Mouse (Mus musculus): Measurements from ENCODE around the gene Ddx19a. TPM values are rescaled to one million over a fixed set of nuclear protein-coding genes. Genes with fewer than 3 reads are reported as not detected.
A peak's percentile ranks its signal among the peaks of the same experiment; 100 is the strongest.

The Ddx19a gene
- polyA plus RNA-seq, 1 experiment: 32.5 TPM

DNA sequence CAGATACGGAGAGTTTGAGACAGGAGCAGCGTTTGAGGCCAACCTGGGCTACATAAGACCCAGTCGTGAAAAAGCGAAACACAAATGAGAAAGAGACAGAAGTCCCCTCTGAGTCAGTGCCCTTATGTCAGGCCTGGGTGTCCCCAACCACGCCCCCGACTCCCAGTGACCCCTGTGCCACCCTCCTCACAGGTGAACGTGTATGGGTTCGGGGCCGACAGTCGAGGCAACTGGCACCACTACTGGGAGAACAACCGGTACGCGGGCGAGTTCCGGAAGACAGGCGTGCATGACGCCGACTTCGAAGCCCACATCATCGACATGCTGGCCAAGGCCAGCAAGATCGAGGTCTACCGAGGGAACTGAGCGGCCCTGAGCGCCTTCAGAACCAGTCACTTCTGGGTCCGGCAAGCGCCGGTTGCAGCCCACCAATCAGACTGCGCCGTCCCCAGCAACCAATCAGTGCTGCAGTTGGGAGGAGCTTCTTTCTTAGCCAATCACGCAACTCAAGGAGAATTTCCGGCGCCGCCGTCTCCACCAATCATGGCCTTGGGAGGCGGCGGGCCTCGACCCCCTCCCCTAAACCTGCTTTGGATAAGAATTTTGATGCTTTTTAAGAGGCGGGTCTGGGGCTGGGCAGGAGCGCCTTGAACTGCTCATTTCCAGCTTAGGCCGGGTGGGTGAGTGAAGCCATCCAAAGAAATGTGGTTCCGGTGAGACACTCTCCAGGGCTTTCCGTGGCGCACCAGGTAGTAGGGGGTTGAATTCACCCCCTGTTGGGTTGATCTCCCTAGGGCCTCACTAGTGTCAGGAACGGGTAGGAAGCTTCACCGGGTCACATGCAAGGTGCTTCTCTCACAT is 27.5 kb downstream of the Ddx19a start:
- H3K36me3 ChIP-seq (ENCODE audit: control insufficient read depth, insufficient read depth): peaks cover 56% of the 10 kb centered on the region
- no peaks in the 10 kb centered on the region for H3K27me3 ChIP-seq (ENCODE audit: control insufficient read depth, insufficient read depth, insufficient read length)
- TF ChIP-seq E2F4 (IDR thresholded peaks at IDR 0.05; ENCODE audit: insufficient read depth) (no peak), POLR2AphosphoS2 (IDR thresholded peaks at IDR 0.05; ENCODE audit: insufficient read length, low read depth) (peak; percentile 26), USF1 (IDR thresholded peaks at IDR 0.05; ENCODE audit: low read depth) (no peak)
- no peak overlapping the region for H3ac ChIP-seq (ENCODE audit: control insufficient read depth, insufficient read length)
- no peak overlapping the region for H3K4me2 ChIP-seq (ENCODE audit: low read depth)
- H3K79me2 ChIP-seq (ENCODE audit: control insufficient read depth, insufficient read depth): no peaks in the 10 kb centered on the region
- H3K4me3 ChIP-seq: no peak overlapping the region

DNA sequence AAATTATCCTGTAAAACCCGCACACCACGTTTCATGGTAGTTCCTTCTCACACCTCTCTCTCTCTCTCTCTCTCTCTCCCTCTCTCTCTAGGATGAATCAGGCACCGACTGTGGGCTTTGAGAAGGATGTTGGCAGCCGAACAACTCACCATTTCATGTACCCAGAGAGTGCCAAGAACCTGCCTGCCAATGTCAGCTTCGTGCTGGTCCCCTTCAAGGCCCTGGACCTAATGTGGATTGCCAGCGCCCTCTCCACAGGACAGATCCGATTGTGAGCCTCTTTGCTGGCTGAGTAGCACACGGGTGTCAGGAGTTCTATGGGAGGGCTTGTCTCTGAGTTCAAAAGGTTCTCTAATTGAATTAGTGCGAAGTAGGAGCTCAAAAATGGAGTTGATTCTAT is 30.3 kb downstream of the Ddx19a start:
- Histone ChIP-seq H3K27me3 (ENCODE audit: control insufficient read depth, insufficient read depth, insufficient read length) (no peaks in the 10 kb centered on the region), H3K79me2 (ENCODE audit: control insufficient read depth, insufficient read depth) (no peaks in the 10 kb centered on the region), H3K4me3 (no peak overlapping the region), H3K36me3 (ENCODE audit: control insufficient read depth, insufficient read depth) (peaks cover 62% of the 10 kb centered on the region), H3K4me2 (ENCODE audit: low read depth) (no peak overlapping the region), H3ac (ENCODE audit: control insufficient read depth, insufficient read length) (no peak overlapping the region)
- TF ChIP-seq MYOD1 (IDR thresholded peaks at IDR 0.05; ENCODE audit: control insufficient read depth in 1 of 3, insufficient read length in 2 of 3, low read depth in 2 of 3) (no peak), TCF3 (IDR thresholded peaks at IDR 0.05; ENCODE audit: insufficient read length, low read depth) (no peak), MAX (IDR thresholded peaks at IDR 0.05; ENCODE audit: low read depth) (no peak), USF1 (IDR thresholded peaks at IDR 0.05; ENCODE audit: low read depth) (no peak)

DNA sequence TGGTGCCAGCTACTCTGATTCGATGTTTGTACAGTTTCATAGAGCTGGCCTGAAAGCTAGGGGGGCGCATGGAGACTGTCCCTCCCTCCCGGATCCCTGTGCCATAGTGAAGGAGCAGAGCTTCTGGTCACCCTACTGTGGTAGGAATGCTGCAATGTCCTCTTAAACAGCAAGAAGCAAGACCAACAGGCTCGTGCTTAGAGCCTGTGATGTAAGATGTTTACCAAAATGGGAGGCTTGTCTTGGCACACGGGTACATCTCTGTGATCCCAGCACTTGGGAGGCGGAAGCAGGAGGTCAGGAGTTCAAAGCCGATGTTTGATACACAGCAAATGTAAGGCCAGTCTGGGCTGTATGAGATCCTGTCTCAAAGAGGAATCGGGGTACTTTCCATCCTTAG is 31.0 kb downstream of the Ddx19a start:
- no peak overlapping the region for H3K4me2 ChIP-seq (ENCODE audit: low read depth)
- peaks cover 55% of the 10 kb centered on the region for H3K36me3 ChIP-seq (ENCODE audit: control insufficient read depth, insufficient read depth)

DNA sequence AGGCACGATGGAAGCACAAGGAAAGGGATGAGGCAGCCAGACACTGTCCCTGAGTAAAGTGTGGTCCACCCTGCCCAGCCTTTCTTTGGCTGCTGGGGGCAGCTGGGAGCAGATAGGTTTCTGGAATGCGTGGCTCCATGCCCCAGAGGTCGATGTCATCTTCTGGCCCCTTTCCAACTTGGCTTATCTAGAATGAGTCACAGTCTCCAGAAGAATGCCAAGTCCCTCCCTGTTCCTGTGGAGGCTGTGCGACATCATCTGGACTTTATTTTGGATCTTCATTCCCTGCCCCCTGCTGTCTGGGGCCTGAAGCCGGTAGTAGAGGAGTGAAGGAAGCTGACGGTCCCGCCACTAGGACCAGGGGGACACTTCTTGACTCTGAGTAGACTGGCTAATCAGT is 32.0 kb downstream of the Ddx19a start:
- Histone ChIP-seq H3K36me3 (ENCODE audit: control insufficient read depth, insufficient read depth) (peaks cover 45% of the 10 kb centered on the region), H3K4me3 (no peak overlapping the region), H3K27me3 (ENCODE audit: control insufficient read depth, insufficient read depth, insufficient read length) (no peaks in the 10 kb centered on the region), H3K4me2 (ENCODE audit: low read depth) (peak overlapping the region; percentile 40), H3ac (ENCODE audit: control insufficient read depth, insufficient read length) (no peak overlapping the region), H3K79me2 (ENCODE audit: control insufficient read depth, insufficient read depth) (no peaks in the 10 kb centered on the region)
- peak; percentile 17 for TF ChIP-seq POLR2A (IDR thresholded peaks at IDR 0.05; ENCODE audit: insufficient read length, low read depth)
- peak in 1 of 3 experiments; percentile 42 for TF ChIP-seq MYOG (IDR thresholded peaks at IDR 0.05; ENCODE audit: control insufficient read depth in 1 of 3, insufficient read depth in 1 of 3, insufficient read length in 2 of 3, low read depth in 2 of 3)
- no peak for TF ChIP-seq TCF3 (IDR thresholded peaks at IDR 0.05; ENCODE audit: insufficient read length, low read depth)
- TF ChIP-seq POLR2AphosphoS2 (IDR thresholded peaks at IDR 0.05; ENCODE audit: insufficient read length, low read depth): no peak
- no peak for TF ChIP-seq SRF (IDR thresholded peaks at IDR 0.05; ENCODE audit: control insufficient read depth, insufficient read length, low read depth)

More for the DNA sequence above, 31.0 kb downstream of the Ddx19a start:
- H3K4me3 ChIP-seq: no peak overlapping the region
- TF ChIP-seq MYOG (IDR thresholded peaks at IDR 0.05; ENCODE audit: control insufficient read depth in 1 of 3, insufficient read depth in 1 of 3, insufficient read length in 2 of 3, low read depth in 2 of 3) (no peak), MYOD1 (IDR thresholded peaks at IDR 0.05; ENCODE audit: control insufficient read depth in 1 of 3, insufficient read length in 2 of 3, low read depth in 2 of 3) (no peak), SRF (IDR thresholded peaks at IDR 0.05; ENCODE audit: control insufficient read depth, insufficient read length, low read depth) (no peak), TCF3 (IDR thresholded peaks at IDR 0.05; ENCODE audit: insufficient read length, low read depth) (no peak), TCF12 (IDR thresholded peaks at IDR 0.05; ENCODE audit: insufficient read depth, poor library complexity, severe bottlenecking) (no peak), E2F4 (IDR thresholded peaks at IDR 0.05; ENCODE audit: insufficient read depth) (no peak), USF1 (IDR thresholded peaks at IDR 0.05; ENCODE audit: low read depth) (no peak), POLR2AphosphoS2 (IDR thresholded peaks at IDR 0.05; ENCODE audit: insufficient read length, low read depth) (no peak), REST (IDR thresholded peaks at IDR 0.05; ENCODE audit: insufficient read depth, insufficient read length) (no peak), MAX (IDR thresholded peaks at IDR 0.05; ENCODE audit: low read depth) (no peak), CEBPB (IDR thresholded peaks at IDR 0.05; ENCODE audit: insufficient read depth, poor library complexity, severe bottlenecking) (no peak), POLR2A (IDR thresholded peaks at IDR 0.05; ENCODE audit: insufficient read length, low read depth) (no peak)
- H3K27me3 ChIP-seq (ENCODE audit: control insufficient read depth, insufficient read depth, insufficient read length): no peaks in the 10 kb centered on the region
- H3K79me2 ChIP-seq (ENCODE audit: control insufficient read depth, insufficient read depth): no peaks in the 10 kb centered on the region
- no peak overlapping the region for H3ac ChIP-seq (ENCODE audit: control insufficient read depth, insufficient read length)

DNA sequence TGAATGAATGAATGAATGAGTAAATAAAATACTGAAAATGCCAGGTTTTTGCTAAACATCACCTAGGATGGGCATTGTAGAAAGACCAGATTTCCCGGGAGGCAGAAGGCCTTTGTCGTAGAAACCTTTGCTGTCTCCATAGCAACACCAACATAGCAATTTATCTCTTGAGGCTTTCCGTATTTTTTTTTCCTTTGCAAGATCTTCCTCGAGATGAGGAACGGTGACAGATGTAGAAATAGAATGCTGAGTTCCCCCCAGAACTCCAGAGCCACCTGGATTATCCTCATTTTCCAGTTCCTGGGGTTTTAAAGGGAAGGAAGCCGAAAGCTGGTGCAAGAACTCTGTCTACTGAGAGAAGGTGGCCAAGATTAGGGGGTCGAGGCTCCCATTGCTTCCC is 32.9 kb downstream of the Ddx19a start:
- Histone ChIP-seq H3K4me3 (no peak overlapping the region), H3K36me3 (ENCODE audit: control insufficient read depth, insufficient read depth) (peaks cover 45% of the 10 kb centered on the region), H3K79me2 (ENCODE audit: control insufficient read depth, insufficient read depth) (no peaks in the 10 kb centered on the region), H3ac (ENCODE audit: control insufficient read depth, insufficient read length) (no peak overlapping the region), H3K27me3 (ENCODE audit: control insufficient read depth, insufficient read depth, insufficient read length) (no peaks in the 10 kb centered on the region), H3K4me2 (ENCODE audit: low read depth) (no peak overlapping the region)
- TF ChIP-seq SRF (IDR thresholded peaks at IDR 0.05; ENCODE audit: control insufficient read depth, insufficient read length, low read depth) (no peak), MYOD1 (IDR thresholded peaks at IDR 0.05; ENCODE audit: control insufficient read depth in 1 of 3, insufficient read length in 2 of 3, low read depth in 2 of 3) (no peak), TCF3 (IDR thresholded peaks at IDR 0.05; ENCODE audit: insufficient read length, low read depth) (no peak), E2F4 (IDR thresholded peaks at IDR 0.05; ENCODE audit: insufficient read depth) (no peak), USF1 (IDR thresholded peaks at IDR 0.05; ENCODE audit: low read depth) (no peak), CEBPB (IDR thresholded peaks at IDR 0.05; ENCODE audit: insufficient read depth, poor library complexity, severe bottlenecking) (no peak)

All from myocyte (in vitro differentiated cells).